ENCODE assay signal across 12 mouse cellular contexts in genomic region chr1:104241605-104242004, GRCm38 (mm10).
DNase-seq lines count a peak whose midpoint lies in the region.
"Had no signal": no experiment of that assay in that cellular context is flagged by ENCODE, and none has a peak within 500 bp of the region (broad histone marks: within the 10 kb centered on the region; RNA-seq: fewer than 3 reads in every experiment).

No protein-coding gene starts in this region.

- intact Hi-C loops in left cerebral cortex, postnatal 4 days (cut with DNase I), result no loop called here
- intact Hi-C loops in left cerebral cortex, postnatal 14 days (cut with DNase I), result no loop called here

- peak; percentile 2 to 62 for DNase-seq in frontal cortex, postnatal 36 days (ENCODE audit: low spot score in 2 of 2)
- no peak for DNase-seq in frontal cortex, postnatal 14 days (ENCODE audit: low spot score in 2 of 2)
- DNase-seq in left cerebral cortex, adult 9 months (ENCODE audit: low spot score in 2 of 2), result peak; percentile 38 to 50
- DNase-seq in left cerebral cortex, postnatal 4 days, result no peak
- DNase-seq in left cerebral cortex, postnatal 14 days (ENCODE audit: low spot score in 2 of 2), result peak; percentile 26 to 64
- peak; percentile 14 to 50 for DNase-seq in right cerebral cortex, postnatal 36 days (ENCODE audit: low spot score in 2 of 2)
- DNase-seq in embryo, embryonic 9.5 days (ENCODE audit: extremely low spot score), result no peak
- DNase-seq: adrenal gland, postnatal 14 days; cerebellum, adult 18-20 months; cerebellum, adult 9-11 months; cerebellum, postnatal 36 days; gastrocnemius, postnatal 14 days had no signal

Comparison
In these comparisons a context has a peak if more than half of its experiments do, and no peak if none do; other contexts are left out.
1. DNase-seq: peak in frontal cortex, postnatal 36 days (2 of 2), left cerebral cortex, adult 9 months (2 of 2), left cerebral cortex, postnatal 14 days (2 of 2) and right cerebral cortex, postnatal 36 days (2 of 2); none in frontal cortex, postnatal 14 days (0 of 2), left cerebral cortex, postnatal 4 days (single experiment) and embryo, embryonic 9.5 days (single experiment).